Mouse (Mus musculus) embryonic facial prominence, embryonic 10.5 days (tissue): ENCODE measurements at regions not wholly inside any gene's neighbourhood (a gene's known extent, or its start where the extent isn't known, plus 50 kb on each side); places are given as distances from the start of the nearest gene placed in this dataset.

Experiments used
- DNase-seq: peaks from one replicate; pipeline ENCODE4 v3.0.0-alpha.2; 2017; ENCODE audit warnings: low spot score
- H3K27ac ChIP-seq: fragments of 300-500 bp; sonication (generic); replicated peaks from 2 replicates; pipeline ENCODE4 v1.5.1; 2016; ENCODE audit warnings: mild to moderate bottlenecking
- H3K27me3 ChIP-seq: fragments of 300-500 bp; sonication (generic); replicated peaks from 2 replicates; pipeline ENCODE4 v1.6.1; 2016; ENCODE audit warnings: low read depth, mild to moderate bottlenecking; ENCODE audit not compliant: poor library complexity, severe bottlenecking
- H3K36me3 ChIP-seq: fragments of 300-500 bp; sonication (generic); replicated peaks from 2 replicates; pipeline ENCODE4 v1.6.1; 2016; ENCODE audit warnings: mild to moderate bottlenecking, moderate library complexity
- H3K4me1 ChIP-seq: fragments of 300-500 bp; sonication (generic); 2 replicates; pipeline ENCODE4 v1.6.1; 2016
- H3K4me3 ChIP-seq: fragments of 300-500 bp; sonication (generic); 2 replicates; pipeline ENCODE4 v1.5.1; 2016; ENCODE audit warnings: mild to moderate bottlenecking, moderate library complexity
- H3K9me3 ChIP-seq: fragments of 300-500 bp; sonication (generic); 2 replicates; pipeline ENCODE4 v1.6.1; 2016; ENCODE audit warnings: mild to moderate bottlenecking
- WGBS: fragments of 180-500 bp; shearing (Covaris S2); methylation state at CpG from one replicate; pipeline ENCODE4 v1.1.7; 2016; 5-methylcytosine and 5-hydroxymethylcytosine counted together

DNA sequence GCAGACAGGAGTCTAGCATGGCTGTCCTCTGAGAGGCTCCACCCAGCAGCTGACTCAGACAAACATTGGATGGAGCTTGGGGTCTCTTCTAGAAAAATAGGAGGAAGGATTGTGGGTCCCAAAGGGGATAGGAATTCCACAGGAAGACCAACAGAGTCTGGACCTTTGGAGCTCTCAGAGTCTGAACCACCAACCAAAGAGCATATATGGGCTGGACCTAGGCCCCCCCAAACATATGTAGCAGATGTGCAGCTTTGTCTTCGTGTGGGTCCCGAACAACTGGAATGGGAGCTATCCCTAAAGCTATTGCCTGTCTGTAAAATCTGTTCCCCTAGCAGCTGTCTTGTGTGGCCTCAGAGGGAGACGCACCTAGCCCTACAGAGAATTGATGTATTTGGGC, 50.1 kb upstream of the Cpm start:
- WGBS: 88% methylated on average over 3 of the region's 3 CpGs
- Histone ChIP-seq H3K4me1 (peaks cover 23% of the 10 kb centered on the region), H3K36me3 (no peaks in the 10 kb centered on the region), H3K9me3 (no peaks in the 10 kb centered on the region), H3K4me3 (no peak overlapping the region), H3K27ac (no peak overlapping the region), H3K27me3 (no peaks in the 10 kb centered on the region)
- DNase-seq: no peak

DNA sequence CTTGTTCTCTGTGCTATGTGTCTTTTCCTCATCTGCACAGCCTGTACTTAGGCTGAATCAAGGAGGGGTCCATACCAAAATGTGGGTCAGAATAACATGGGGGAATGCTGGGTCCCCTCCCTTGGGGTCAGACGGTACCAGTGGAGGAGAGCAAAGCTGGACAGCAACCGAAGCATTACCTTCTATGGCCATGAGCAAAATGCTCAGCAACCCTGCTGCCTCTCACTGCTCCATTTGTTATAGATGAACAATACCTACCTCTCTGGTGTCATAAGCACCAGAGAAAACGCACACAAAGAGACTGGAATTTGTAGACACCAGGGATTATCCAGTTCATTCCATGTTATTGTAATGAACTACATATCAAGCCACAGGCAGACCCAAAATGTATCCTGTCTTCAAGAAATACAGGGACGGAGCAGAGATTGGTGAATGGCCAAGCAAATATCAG, 50.6 kb upstream of the Cpm start:
- Histone ChIP-seq H3K27ac (no peak overlapping the region), H3K9me3 (no peaks in the 10 kb centered on the region), H3K4me1 (peaks cover 19% of the 10 kb centered on the region), H3K4me3 (no peak overlapping the region), H3K27me3 (no peaks in the 10 kb centered on the region), H3K36me3 (no peaks in the 10 kb centered on the region)
- DNase-seq: no peak
- WGBS: 90% methylated on average over 4 of the region's 4 CpGs

DNA sequence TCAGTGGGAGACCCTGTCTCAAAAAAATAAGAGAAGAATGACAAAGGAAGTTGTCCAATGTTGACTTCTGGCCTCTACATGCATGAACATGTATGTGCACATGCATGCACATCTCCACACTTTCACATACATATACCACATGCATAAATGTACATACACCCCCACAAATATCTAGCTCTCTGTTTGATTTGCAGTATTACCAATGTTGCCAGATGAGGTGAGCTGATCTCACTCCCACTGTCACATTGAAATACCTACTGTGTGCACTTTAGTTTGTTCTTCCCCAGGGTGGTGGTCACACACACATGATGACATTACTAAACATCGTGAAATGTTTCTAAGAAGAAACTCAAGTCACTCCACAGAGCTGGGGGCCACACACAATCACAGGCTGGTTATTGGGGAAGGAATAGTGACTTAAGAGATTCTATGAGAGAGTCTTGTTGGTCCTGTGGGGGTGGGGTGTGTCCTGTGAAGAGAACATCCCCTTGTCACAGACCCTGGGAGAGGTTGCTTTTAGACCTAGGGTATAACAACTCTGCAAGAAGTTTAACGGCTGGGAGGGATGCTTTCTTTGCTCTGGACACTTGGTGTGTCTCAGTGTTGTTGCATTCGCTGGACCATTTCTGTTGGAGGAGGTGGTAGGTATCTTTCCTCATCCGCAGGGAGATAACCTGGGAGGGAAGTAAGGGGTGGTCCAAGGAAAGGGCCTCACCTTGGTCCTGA, 51.2 kb upstream of the Cpm start:
- Histone ChIP-seq H3K4me3 (no peak overlapping the region), H3K9me3 (no peaks in the 10 kb centered on the region), H3K36me3 (no peaks in the 10 kb centered on the region), H3K27ac (no peak overlapping the region), H3K4me1 (peaks cover 13% of the 10 kb centered on the region), H3K27me3 (peaks cover 1% of the 10 kb centered on the region)
- DNase-seq: no peak
- WGBS: 93% methylated on average over 4 of the region's 4 CpGs

DNA sequence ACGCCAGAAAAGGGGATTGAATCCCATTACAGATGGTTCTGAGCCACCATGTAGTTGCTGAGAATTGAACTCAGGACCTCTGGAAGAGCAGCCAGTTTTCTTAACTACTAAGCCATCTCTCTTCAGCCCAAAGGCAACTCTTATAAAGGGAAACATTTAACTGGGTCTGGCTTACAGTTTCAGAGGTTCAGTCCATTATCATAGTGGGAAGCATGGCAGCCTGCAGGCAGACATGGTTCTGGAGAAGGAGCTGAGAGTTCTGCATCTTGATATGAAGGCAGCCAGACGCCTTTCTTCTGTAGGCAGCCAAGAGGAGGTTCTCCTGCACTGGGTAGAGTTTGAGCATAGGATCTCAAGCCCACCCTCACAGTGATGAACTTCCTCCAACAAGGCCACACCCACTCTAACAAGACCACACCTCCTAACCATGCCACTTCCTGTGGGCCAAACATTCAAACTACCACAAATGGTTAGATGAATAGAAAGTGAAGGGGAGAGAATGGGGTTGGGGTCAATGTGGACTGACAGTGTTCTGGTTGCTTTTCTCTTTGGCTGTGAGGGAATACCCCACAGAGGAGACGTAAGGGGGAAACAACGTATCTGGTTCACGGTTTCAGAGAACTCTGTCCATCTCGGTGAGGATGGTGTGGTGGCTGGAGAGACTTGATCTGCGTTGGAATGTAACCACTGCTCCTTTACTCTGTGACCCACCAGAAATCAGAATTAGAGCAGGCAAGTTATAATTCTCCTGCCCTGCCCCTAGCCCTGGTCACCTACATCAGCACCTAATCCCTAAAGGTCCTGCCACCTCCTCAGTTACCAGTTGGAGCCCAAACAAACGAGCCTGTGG, 52.2 kb upstream of the Cpm start:
- DNase-seq: no peak
- 87% methylated on average over 8 of the region's 8 CpGs for WGBS
- peaks cover 12% of the 10 kb centered on the region for H3K27me3 ChIP-seq
- peaks cover 18% of the 10 kb centered on the region for H3K4me1 ChIP-seq
- no peak overlapping the region for H3K4me3 ChIP-seq
- H3K9me3 ChIP-seq: no peaks in the 10 kb centered on the region
- no peak overlapping the region for H3K27ac ChIP-seq
- no peaks in the 10 kb centered on the region for H3K36me3 ChIP-seq

DNA sequence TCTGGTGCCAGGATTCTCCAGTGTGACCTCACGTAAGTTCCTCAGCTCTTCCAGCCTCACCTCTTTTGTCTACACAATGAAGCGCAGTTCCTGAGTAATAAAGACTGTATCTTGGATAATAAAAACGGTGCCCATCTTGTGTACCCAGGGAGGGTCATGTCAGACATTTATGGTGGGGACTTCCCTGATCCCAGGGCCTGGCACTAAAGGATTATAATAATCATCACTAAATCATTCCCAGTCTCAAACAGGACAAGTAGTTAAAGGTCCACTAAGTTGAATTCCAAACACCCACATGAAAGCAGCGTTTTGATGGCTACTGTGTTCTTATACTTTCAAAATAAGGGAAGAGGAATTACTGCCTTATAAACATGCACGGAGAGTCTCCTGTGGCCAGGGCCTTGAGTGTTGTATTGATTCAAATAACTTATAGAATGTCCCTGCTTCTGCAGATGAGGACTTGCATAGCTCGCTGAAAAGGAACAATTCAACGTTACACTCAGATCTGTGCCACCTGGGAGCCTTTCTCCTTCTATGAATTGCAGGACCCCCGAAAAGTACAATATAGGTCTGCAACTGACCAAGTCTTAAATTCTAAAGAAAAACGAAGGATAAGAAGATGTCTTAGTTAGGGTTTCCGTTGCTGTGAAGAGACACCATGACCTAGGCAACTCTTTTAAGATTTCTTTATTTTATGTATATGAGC, 53.0 kb upstream of the Cpm start:
- no peaks in the 10 kb centered on the region for H3K36me3 ChIP-seq
- H3K27ac ChIP-seq: no peak overlapping the region
- H3K27me3 ChIP-seq: peaks cover 20% of the 10 kb centered on the region
- H3K4me1 ChIP-seq: peaks cover 26% of the 10 kb centered on the region
- DNase-seq: no peak
- WGBS: 91% methylated on average over 10 of the region's 10 CpGs
- no peaks in the 10 kb centered on the region for H3K9me3 ChIP-seq
- no peak overlapping the region for H3K4me3 ChIP-seq

DNA sequence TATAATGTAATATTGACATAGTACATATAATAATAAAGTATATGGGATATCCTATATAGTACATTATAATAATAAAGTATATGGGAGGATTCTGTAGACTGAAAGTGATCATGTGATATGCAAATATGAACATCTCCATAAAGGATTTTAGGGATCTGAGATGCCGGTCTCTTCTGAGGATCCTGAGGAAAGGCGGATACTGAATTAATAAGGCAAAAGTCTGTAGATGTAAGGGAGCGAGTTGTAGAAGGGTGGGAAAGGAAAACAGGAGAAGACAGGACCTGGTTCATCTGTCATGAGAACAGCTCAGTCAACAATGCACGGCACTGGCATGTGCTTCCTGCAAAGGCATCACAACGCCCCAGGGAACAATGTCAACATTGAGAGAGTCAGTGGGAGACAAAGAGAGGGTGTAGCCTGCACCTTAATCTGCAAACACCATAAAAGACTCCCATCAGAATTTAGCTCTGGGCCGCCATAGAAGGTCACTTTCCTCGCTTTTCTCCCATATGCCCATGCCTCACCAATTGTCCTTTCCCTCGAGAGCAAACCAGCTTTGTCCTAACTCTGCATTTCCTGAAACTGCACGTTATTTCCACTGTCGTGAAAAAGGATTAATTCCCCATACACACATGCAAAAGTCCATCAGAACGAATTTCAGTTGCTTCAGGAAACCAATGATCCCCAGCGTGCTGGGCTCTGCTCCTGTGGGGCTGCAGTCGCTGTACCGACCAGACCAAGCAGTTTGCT, 53.7 kb upstream of the Cpm start:
- H3K36me3 ChIP-seq: no peaks in the 10 kb centered on the region
- H3K27ac ChIP-seq: no peak overlapping the region
- DNase-seq: no peak
- 64% methylated on average over 14 of the region's 14 CpGs for WGBS
- no peaks in the 10 kb centered on the region for H3K9me3 ChIP-seq
- H3K4me1 ChIP-seq: peaks cover 33% of the 10 kb centered on the region
- peaks cover 27% of the 10 kb centered on the region for H3K27me3 ChIP-seq
- no peak overlapping the region for H3K4me3 ChIP-seq

DNA sequence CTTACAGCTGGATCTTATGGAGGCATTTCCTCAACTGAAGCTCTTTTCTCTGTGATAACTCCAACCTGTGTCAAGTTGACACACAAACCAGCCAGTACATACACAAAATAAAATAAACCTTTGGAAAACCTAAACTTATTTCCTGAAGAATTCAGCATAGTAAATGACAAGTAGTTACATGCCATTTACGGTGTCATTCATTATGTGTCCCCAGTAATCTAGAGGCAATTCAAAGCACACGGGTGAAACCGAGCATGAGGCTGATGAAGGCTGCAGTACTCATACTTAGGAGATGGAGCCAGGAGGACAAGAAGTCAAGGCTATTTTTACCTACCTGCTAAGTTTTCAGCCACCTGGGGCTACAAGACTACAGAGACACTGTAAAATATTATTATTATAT, 54.4 kb upstream of the Cpm start:
- Histone ChIP-seq H3K4me1 (peaks cover 35% of the 10 kb centered on the region), H3K36me3 (no peaks in the 10 kb centered on the region), H3K4me3 (no peak overlapping the region), H3K27ac (no peak overlapping the region), H3K27me3 (peaks cover 33% of the 10 kb centered on the region), H3K9me3 (no peaks in the 10 kb centered on the region)
- WGBS: 93% methylated on average over 3 of the region's 3 CpGs
- DNase-seq: no peak

DNA sequence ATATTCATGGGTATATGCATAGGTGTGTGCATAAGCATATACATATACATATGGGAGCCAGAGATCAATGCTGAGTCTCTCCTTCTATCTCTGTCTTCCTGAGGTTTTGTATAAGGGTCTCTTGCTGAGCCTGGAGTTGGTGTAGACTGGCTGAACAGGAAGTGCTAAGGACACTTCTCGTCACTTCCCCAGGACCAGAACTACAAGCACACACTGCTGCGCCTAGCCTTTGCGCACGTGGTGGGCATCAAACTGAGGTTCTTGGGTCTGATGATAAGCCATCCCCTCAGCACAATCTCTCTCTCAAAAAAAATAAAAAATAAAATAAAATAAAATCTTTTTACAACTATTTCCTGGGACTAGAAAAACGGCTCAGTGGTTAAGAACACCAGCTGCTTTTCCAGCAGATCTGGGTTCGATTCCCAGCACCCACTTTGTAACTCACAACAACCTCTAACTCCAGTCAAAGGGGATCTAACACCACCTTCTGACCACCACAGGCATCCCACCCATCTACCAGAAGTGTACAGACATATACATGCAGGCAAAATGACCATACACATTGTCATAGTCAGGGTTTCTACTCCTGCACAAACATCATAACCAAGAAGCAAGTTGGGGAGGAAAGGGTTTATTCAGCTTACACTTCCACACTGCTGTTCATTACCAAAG, 55.1 kb upstream of the Cpm start:
- Histone ChIP-seq H3K36me3 (no peaks in the 10 kb centered on the region), H3K4me3 (no peak overlapping the region), H3K27me3 (peaks cover 40% of the 10 kb centered on the region), H3K9me3 (no peaks in the 10 kb centered on the region), H3K4me1 (peaks cover 28% of the 10 kb centered on the region), H3K27ac (no peak overlapping the region)
- 92% methylated on average over 6 of the region's 6 CpGs for WGBS
- no peak for DNase-seq

DNA sequence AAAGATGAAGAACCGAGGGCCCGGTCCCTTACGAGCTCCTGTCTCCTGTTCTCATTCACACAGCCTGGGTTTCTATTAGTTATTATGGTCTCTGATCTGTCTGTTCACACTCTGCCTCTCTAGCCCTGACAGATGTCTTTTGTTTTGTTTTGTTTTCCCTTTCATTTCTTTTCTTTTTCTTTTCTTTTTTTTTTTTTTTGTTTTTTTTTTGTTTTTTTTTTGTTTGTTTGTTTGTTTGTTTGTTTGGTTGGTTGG, 55.8 kb upstream of the Cpm start:
- H3K27ac ChIP-seq: no peak overlapping the region
- H3K9me3 ChIP-seq: no peaks in the 10 kb centered on the region
- no peak overlapping the region for H3K4me3 ChIP-seq
- WGBS: 82% methylated on average over 3 of the region's 3 CpGs
- no peak for DNase-seq
- H3K36me3 ChIP-seq: no peaks in the 10 kb centered on the region
- peaks cover 41% of the 10 kb centered on the region for H3K27me3 ChIP-seq
- peaks cover 28% of the 10 kb centered on the region for H3K4me1 ChIP-seq

DNA sequence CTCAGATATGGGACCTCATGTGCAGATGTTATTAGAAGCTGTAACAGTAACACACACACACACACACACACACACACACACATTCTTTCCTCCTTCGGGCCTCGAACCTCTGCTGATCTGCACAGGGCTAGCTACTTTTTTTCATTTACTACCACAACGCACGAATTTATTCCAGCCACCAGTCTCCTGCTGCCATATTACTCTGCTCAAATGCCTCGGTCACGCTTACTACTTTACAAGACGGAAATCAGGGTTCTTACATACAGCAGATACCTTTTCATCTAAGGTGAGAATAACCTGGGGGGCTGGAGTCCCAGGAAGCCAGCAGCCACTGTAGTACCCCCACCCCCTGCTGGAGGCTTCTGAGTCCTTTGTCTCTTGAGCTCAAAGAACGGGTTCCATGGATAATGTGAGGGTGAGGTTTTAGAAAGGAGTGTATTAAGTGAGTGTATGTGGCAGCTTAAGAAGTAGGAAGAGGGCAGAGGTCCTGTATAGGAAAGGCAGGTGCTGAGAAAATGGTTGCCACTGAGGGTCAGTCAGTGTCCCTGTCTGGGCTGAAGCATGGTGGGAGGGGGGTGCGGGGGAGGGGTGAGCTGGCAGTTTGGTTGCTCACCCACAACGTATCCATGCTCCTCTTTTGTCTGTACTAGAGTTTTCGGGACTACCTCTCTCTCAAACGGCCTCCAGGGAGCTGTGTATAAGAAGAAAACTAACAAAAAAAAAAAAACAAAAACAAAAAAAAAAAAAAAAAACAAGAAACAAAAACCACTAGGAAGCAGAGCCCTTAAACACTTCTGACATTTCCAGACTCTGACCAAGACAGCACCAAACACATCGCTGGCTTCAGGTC, 56.3 kb upstream of the Cpm start:
- H3K4me1 ChIP-seq: peaks cover 28% of the 10 kb centered on the region
- DNase-seq: no peak
- WGBS: 42% methylated on average over 13 of the region's 13 CpGs
- no peak overlapping the region for H3K4me3 ChIP-seq
- H3K9me3 ChIP-seq: no peaks in the 10 kb centered on the region
- H3K36me3 ChIP-seq: no peaks in the 10 kb centered on the region
- H3K27me3 ChIP-seq: peaks cover 44% of the 10 kb centered on the region
- H3K27ac ChIP-seq: no peak overlapping the region

DNA sequence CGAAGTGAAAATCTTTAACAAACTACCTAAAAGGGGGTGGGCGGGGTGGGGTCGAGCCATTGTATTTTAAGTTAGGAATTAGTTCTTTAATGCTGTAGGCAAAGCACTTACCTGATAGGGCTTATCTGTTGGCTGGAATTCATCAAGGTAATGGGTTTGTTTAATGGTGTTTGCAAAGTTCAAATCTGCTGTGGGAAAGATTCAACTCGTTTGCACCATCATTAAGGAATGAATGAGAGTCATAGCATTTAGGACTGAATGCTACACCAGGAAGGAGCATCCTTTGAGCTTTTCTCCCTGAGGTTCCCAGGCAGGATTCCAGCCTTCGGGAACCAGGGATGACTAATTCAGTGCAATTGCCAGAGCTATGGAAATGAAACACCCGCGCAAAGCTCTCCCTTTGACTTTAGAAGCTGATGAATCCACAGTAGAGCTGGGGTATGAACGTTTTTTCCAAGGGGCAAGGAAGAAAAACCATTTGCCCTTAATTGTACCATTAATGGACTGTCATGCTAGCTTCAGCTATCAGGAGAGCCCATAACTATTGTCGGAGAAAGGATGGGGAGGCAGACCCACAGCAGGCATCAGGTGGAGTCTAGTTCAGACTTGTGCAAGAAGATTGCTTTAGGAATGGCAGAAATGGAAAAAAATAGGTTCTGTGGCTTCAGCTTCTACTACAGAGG, 57.3 kb upstream of the Cpm start:
- DNase-seq: no peak
- Histone ChIP-seq H3K36me3 (no peaks in the 10 kb centered on the region), H3K27ac (no peak overlapping the region), H3K9me3 (no peaks in the 10 kb centered on the region), H3K27me3 (peaks cover 44% of the 10 kb centered on the region), H3K4me3 (peak overlapping the region; percentile 56), H3K4me1 (peaks cover 28% of the 10 kb centered on the region)
- 14% methylated on average over 9 of the region's 9 CpGs for WGBS
